Mouse (Mus musculus): ENCODE measurements at regions not wholly inside any gene's neighbourhood (a gene's known extent, or its start where the extent isn't known, plus 50 kb on each side); places are given as distances from the start of the nearest gene placed in this dataset.
A peak's percentile ranks its signal among the peaks of the same experiment; 100 is the strongest.

GRCm38 (mm10) chr4:153023711-153024110 lies 458.9 kb downstream of the Ajap1 start:
- DNase-seq (ENCODE audit: low read depth, low spot score) = no peak

DNA sequence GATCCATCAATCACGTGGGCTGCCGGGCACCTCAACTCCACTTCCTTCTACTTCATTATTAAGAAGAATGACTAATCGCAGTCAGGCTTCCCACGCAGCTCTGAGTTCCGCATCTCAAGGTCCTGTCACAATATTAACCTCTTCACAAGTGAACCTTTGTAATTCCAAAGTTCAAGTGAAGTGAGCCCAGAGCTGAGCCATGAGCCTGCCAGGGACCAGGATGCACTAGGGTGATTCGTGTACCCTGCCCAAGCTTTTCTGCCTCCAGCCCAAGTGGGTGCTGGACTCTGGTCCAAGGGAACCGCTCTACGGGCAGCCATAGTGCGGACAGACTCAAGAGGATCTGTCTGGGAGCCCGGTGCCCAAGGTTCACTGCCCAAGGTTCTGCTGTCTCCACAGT lies 463.4 kb downstream of the Ajap1 start:
- no peak for DNase-seq (ENCODE audit: low read depth, low spot score)

DNA sequence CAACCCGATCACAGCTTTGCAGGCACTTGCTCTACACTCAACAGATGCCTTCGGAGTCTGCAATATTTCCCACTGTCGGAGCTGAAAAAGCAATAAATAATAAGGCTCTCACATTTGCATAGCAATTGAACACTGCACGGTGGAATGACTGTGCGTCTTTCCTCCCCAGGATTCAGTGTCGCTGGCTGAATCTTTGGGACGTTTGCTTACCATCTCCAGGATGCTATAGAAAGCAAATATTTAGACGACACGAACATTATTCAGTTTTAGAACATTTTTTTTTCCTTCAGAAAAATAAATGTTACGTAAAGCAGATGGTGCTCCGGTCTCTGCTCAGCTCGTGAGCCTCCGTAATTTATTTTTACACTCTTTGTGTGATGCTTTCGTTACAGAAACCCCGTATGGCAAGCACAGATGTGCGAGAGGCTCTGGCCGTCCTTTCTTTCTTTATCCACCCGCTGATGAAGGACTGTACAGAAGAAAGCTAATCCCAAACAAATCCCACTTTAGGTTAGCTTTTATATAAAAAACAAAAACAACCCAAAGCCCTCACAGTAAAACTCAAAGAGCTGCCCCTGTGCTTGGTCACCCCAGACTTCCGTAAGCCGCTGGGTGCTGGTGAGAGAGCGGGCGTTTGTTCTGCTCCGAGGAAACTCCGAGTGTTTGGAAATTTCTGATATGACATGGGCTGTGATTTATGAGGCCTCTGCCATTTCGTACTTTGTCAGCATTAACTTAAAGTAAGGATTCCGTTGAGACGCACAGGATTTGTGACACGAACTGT lies 464.3 kb downstream of the Ajap1 start:
- DNase-seq (ENCODE audit: low read depth, low spot score) = no peak

DNA sequence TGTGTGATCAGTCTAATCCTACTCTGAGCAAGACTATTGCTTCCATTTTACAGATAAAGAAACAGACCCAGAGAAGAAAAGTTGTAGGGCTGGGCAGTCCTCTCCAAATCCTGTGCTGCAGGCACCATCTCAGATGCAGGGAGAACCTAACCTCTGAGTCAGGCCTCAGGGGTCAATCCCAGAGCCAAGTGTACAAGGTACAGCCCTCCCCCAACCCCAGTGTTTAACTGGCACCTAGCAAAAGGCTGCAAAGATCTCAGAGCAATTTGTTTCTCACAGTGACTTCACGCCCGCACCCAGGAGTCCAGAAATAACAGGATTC lies 464.8 kb downstream of the Ajap1 start:
- no peak for DNase-seq (ENCODE audit: low read depth, low spot score)

- no peak for DNase-seq (ENCODE audit: low read depth, low spot score)
Measured at GRCm38 (mm10) chr4:153003338-153003737, 479.3 kb downstream of the Ajap1 start.

DNA sequence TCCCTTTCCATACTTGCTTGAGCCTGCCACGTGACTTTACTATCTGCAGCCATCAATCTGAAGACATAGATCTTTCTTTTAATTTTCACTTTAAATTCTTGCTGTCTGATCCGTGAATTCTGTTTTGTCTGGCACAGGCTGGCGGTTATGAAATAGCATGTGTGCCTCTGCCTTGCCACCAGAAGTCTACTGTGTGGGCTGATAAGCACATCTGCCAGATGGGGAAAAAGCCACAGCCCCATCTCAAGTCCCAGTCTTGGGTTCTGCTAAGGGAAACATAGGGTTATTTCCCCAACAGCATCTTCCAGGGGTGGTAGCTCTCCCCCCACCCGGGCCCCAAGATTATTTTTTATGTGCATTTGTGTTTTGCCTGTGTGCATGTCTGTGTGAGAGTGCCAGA lies 480.1 kb downstream of the Ajap1 start:
- DNase-seq (ENCODE audit: low read depth, low spot score) = no peak

DNA sequence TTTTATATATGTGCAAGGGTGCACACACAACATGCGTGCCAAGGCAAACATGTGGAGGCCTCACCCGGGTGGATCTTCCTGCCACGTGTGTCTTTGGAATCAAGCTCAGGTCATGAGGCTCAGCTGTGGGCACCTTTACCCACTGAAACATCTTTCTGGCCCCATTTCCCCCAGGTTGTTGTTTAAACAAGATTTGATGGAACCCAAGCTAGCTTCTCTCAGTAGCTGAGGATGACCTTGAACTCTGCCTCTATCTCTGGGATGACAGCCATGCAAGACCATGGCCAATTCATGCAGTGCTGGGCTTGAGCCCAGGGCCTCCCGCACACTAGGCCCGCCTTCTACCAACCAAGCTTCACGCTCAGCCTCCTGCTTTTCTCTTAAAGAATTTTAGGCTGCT lies 480.9 kb downstream of the Ajap1 start:
- no peak for DNase-seq (ENCODE audit: low read depth, low spot score)

GRCm38 (mm10) chr4:152999526-152999925 lies 483.1 kb downstream of the Ajap1 start:
- no peak for DNase-seq (ENCODE audit: low read depth, low spot score)

DNA sequence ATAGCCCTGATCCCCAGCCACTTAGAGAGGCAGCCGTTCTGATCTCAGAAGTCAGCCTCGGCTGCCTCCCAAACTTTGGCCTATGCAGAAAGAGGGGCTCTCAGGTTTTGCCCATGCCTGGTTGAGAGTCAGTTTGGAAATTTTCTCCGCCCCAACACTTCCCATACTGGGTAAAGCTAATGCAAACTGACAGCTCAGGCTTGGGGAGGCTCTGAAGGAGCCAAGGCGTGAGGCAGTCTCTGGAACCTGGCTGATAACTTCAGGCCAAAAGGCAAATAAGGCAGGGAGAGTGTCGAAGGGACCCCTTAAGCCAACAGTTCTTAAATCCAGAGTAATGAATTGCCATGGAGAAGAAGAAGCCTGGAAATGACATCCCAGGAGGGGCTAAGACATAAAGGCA lies 485.4 kb downstream of the Ajap1 start:
- DNase-seq (ENCODE audit: low read depth, low spot score) = no peak

GRCm38 (mm10) chr4:152996641-152997040 lies 486.0 kb downstream of the Ajap1 start:
- no peak for DNase-seq (ENCODE audit: low read depth, low spot score)

DNA sequence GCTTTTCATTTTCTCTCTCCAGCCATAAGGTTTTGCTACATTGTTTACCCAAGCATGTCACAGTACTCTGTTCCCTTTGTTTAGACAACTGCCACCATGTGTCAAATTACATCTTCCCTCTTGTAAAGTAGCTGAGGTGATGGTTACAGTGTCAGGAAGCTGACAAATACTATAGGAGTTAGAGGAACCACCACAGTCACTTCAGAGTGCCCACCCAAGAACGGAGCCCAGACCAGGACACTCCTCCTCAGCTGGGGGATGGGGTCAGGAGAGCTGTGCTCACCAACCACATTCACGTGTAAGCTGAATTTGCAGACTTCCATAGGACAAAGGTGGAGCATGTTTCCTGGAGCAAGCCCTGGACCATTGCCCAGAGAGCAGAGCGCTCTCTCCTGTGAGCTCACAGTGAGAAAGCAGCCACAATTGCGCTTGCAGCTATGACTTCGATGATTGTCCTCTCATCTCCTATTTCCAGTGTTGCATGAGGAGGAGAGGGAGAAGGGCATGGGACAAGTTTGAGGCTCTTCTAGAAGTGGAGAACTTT lies 487.5 kb downstream of the Ajap1 start:
- no peak for DNase-seq (ENCODE audit: low read depth, low spot score)

GRCm38 (mm10) chr4:152994206-152994605 lies 488.4 kb downstream of the Ajap1 start:
- no peak for DNase-seq (ENCODE audit: low read depth, low spot score)

DNA sequence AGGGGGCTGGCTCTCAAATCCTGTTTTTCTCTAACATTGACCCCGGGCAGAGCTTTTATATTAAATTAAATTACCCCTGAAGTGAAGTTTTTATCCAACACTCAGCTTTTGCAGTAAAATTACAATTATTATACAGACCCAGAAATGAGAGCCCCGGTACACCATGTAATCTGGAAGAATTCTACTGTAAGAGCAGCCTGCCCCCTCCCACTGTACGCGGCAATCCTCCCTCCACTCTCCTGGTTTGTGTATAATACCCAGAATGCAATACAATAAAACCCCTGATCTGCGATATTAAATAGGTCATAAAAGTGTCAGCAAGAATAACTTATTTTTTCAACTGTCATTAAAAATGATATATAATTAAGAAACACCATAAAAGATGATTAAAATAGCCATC lies 492.3 kb downstream of the Ajap1 start:
- DNase-seq (ENCODE audit: low read depth, low spot score) = no peak

DNA sequence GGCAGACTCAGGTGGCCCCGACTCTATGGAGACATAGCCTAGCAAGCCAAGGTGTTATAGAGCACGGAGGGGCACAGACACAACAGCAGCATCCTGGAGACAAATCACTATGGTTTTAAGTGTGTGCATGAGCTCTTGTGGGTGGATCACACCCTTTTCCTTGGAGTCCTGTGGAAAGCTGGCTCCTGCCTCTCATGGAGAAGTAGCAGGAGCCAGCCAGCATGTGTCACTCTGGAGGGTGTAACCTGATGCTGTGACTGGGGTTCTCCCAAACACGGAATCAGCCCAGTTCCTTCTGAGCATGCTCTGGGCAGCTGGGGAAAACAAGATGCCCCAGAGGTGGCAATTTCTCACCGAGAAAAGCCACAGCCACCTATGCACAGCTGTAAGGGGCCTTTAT lies 494.9 kb downstream of the Ajap1 start:
- no peak for DNase-seq (ENCODE audit: low read depth, low spot score)

GRCm38 (mm10) chr4:152975012-152975675 lies 497.5 kb upstream of the Kcnab2 start:
- no peak for DNase-seq (ENCODE audit: low read depth, low spot score)

GRCm38 (mm10) chr4:152963001-152963400 lies 485.3 kb upstream of the Kcnab2 start:
- DNase-seq (ENCODE audit: low read depth, low spot score) = no peak

DNA sequence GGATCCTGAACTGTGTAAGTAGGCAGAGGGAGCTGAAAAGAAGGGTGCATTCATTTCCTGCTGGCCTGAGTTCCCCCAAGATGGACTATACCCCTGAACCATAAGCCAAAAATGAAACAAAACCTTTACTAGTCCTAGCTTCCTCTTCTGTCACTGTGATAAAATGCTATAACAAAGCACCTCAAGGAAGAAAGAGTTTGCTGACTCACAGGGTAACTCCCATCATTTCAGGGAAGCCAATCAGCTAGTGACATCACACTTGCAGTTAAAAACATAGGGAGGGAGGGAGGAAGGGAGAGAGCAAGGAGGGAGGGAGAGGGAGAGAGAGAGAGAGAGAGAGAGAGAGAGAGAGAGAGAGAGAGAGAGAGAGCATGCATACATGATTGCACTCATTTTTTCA lies 484.5 kb upstream of the Kcnab2 start:
- DNase-seq (ENCODE audit: low read depth, low spot score) = no peak

DNA sequence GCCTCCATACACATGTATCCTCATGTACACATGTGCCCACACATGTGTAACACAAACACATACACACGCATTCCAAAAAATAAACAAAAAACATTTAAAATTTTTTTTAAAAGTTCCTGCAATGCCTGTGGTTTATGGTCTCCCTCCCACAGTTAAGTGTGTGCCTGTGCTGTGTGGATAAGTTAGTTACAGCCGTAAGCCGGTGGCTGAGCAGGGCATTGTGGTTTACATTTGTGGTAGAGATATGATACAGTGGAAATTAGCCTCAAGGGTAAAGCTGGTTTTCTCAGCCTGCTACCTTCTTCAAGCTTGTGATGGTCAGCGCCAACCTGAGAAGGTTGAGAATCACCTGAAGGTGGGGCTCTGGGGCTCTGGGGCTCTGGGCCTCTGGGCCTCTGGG lies 484.0 kb upstream of the Kcnab2 start:
- DNase-seq (ENCODE audit: low read depth, low spot score) = no peak

DNA sequence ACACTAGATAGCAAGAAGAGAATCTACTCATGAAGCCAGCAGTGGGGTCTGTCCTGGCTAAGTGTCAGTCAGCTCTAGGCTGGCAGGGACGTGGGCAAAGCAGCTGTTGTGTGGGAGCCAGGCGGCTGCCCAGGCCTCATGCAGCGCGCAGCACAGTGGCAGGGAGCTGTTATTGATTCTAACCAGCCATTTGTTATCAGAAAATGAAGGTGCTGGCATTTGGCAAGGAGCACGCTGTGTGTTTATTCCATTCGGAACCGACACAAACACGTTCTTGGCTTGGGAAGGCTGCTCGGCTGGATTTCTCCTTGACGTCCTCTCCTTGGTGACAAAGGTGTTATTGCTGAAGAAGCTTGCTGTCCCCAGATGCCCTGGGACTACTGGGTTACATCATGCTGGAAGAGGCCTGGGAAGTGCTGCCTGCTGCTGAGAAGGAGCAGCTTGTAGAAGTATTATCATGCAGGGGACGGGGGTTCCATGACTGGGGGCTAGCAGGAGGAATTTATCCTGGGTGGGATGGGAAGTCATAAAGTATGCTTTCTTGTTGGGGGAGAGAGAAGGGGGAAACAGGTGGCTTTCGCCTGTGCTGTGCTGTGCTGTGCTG lies 482.1 kb upstream of the Kcnab2 start:
- no peak for DNase-seq (ENCODE audit: low read depth, low spot score)

DNA sequence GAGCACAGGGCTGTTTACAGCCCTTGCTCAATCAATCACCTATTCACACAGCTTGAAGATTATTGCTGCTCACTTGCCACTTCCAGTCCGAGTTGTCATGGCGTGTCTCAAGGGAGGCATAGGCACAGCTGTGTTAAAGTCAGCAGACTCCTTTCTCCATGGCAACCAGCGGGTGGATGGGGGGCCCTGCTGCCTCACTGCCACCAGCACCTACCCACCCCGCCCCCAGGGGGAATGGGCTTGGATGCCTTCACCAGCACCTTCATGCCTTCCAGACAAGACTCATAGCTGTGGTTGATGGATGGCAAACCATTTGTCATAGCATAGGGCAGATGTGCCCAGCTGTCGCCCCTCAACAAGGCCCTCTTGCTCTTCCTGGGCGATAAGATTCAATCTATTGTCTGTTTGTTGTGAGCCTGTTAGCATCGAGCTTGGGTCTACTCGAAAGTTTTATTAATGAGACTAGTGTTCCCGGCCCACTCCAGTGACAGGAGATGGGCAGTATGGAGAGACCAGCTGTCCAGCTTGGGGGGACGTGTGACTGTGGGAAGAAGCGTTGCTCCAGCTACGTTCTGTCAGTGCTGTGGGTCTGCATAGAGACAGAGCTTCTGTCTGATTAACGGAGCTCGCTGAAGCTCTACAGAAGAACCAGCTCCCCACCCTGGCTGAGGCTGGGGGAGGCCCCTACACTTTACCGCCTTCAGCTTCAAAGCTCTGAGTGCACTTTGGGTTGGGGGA lies 475.7 kb upstream of the Kcnab2 start:
- DNase-seq (ENCODE audit: low read depth, low spot score) = no peak

- DNase-seq (ENCODE audit: low read depth, low spot score) = no peak
Measured at GRCm38 (mm10) chr4:152948956-152949355, 471.3 kb upstream of the Kcnab2 start.

GRCm38 (mm10) chr4:152941159-152941558 lies 463.5 kb upstream of the Kcnab2 start:
- peak; percentile 44 for DNase-seq (ENCODE audit: low read depth, low spot score)
